In the genomic region with DNA sequence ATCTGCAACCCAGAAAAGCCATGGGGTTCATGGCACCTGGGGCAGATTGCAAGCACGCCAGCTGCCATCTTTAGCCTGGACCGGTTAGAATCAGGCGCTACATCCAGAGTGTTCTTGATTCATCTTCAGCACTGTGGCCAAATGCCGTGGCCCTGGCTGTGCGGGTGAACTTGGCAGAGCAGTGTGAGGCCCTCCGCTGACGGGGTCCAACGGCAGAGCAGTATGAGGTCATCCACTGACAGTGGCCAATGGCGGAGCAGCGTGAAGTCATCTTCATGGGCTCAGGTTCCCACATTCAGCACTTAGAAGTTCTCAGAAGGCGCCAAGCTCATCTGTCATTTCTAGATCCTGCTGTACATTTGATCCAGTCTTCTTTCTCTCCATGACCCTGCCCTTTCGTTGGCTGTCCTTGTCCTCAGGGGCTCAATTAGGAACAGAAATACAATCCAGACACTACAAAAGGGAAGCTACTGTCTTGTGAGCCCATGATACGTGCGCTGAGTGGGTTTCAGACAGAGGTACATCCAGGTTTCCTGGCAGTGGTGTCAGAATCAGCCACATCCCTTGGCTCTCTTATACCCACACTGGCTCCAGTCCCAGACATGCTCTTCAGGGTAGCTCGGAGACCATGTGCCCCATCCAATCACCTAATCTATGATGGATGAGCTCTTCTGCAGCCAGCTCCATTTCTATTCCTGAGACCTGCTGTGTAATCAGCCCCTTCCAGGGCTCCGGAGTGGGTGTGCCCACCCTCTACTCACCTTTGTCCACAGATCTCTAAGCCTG, we compare ENCODE assay signal across 17 mouse cellular contexts. TPM values are rescaled to one million over a fixed set of nuclear protein-coding genes. Genes with fewer than 3 reads are reported as not detected.
DNase-seq lines count a peak whose midpoint lies in the region; ATAC-seq and TF ChIP-seq lines count a peak whose summit lies in the region.
"Had no signal": no experiment of that assay in that cellular context is flagged by ENCODE, and none has a peak within 500 bp of the region (broad histone marks: within the 10 kb centered on the region; RNA-seq: fewer than 3 reads in every experiment).

No protein-coding gene starts in this region.

- 71% methylated on average over 16 of the region's 16 CpGs for WGBS in hindbrain, postnatal 0 days
- 79% methylated on average over 16 of the region's 16 CpGs for WGBS in hindbrain, embryonic 14.5 days

- H3K27me3 ChIP-seq in hindbrain, postnatal 0 days (ENCODE audit: insufficient read depth, low read length): no peaks in the 10 kb centered on the region
- no peaks in the 10 kb centered on the region for H3K27me3 ChIP-seq in hindbrain, embryonic 14.5 days (ENCODE audit: control insufficient read depth, insufficient read depth, low read length)
- H3K27me3 ChIP-seq: embryonic facial prominence, embryonic 12.5 days; forebrain, embryonic 15.5 days; hindbrain, embryonic 15.5 days; Patski had no signal

- no peak overlapping the region for H3K4me2 ChIP-seq in hindbrain, postnatal 0 days (ENCODE audit: low read depth, low read length)
- H3K4me2 ChIP-seq in hindbrain, embryonic 14.5 days (replicated peaks): no peak overlapping the region
- H3K4me2 ChIP-seq: embryonic facial prominence, embryonic 12.5 days; forebrain, embryonic 15.5 days; hindbrain, embryonic 15.5 days had no signal

- no peaks in the 10 kb centered on the region for H3K4me1 ChIP-seq in hindbrain, postnatal 0 days (ENCODE audit: insufficient read depth, low read length)
- no peaks in the 10 kb centered on the region for H3K4me1 ChIP-seq in hindbrain, embryonic 14.5 days (replicated peaks; ENCODE audit: control insufficient read depth, insufficient read depth, low read length)
- H3K4me1 ChIP-seq: forebrain, embryonic 15.5 days; hindbrain, embryonic 15.5 days had no signal

- TF ChIP-seq CTCF in hindbrain, postnatal 0 days (IDR thresholded peaks at IDR 0.05; ENCODE audit: low read depth): no peak

- no peak overlapping the region for H3K27ac ChIP-seq in hindbrain, postnatal 0 days
- H3K27ac ChIP-seq in hindbrain, embryonic 14.5 days: no peak overlapping the region
- H3K27ac ChIP-seq: embryonic facial prominence, embryonic 12.5 days; forebrain, embryonic 15.5 days; hindbrain, embryonic 15.5 days had no signal

- H3K9ac ChIP-seq in hindbrain, postnatal 0 days (replicated peaks; ENCODE audit: low read length): no peak overlapping the region
- H3K9ac ChIP-seq in hindbrain, embryonic 14.5 days: no peak overlapping the region
- H3K9ac ChIP-seq: embryonic facial prominence, embryonic 12.5 days; forebrain, embryonic 15.5 days; hindbrain, embryonic 15.5 days had no signal

- DNase-seq in gastrocnemius, adult 18-20 months (ENCODE audit: low spot score): peak; percentile 68
- DNase-seq in gastrocnemius, postnatal 10 days: no peak
- DNase-seq in hindbrain, postnatal 0 days (ENCODE audit: low spot score): peak; percentile 45
- DNase-seq in hindbrain, embryonic 14.5 days (ENCODE audit: low spot score): no peak
- peak; percentile 38 to 45 for DNase-seq in gastrocnemius, adult 8-10 months (ENCODE audit: low spot score in 2 of 2)
- peak; percentile 78 for DNase-seq in gastrocnemius, postnatal 25 days
- DNase-seq in urinary bladder, adult 2 months (ENCODE audit: low spot score): no peak
- DNase-seq: adrenal gland, postnatal 14 days; cerebellum, adult 11-12 months; cerebellum, adult 9-10 months; heart, adult 11 months; kidney, adult 11 months had no signal

- no peaks in the 10 kb centered on the region for H3K9me3 ChIP-seq in hindbrain, postnatal 0 days (ENCODE audit: low read length)
- H3K9me3 ChIP-seq in hindbrain, embryonic 14.5 days (ENCODE audit: control insufficient read depth, low read length): no peaks in the 10 kb centered on the region
- H3K9me3 ChIP-seq: embryonic facial prominence, embryonic 12.5 days; forebrain, embryonic 15.5 days; hindbrain, embryonic 15.5 days had no signal

- no peak for ATAC-seq in hindbrain, postnatal 0 days
- no peak for ATAC-seq in hindbrain, embryonic 14.5 days (ENCODE audit: low FRiP score)
- ATAC-seq: activated CD4-positive, CD25-positive, alpha-beta regulatory T cell, adult 4 months; forebrain, embryonic 15.5 days; Patski had no signal

- no peaks in the 10 kb centered on the region for H3K36me3 ChIP-seq in hindbrain, postnatal 0 days (ENCODE audit: insufficient read depth, low read length)
- no peaks in the 10 kb centered on the region for H3K36me3 ChIP-seq in hindbrain, embryonic 14.5 days (replicated peaks; ENCODE audit: control insufficient read depth, insufficient read depth)
- H3K36me3 ChIP-seq: embryonic facial prominence, embryonic 12.5 days; forebrain, embryonic 15.5 days; hindbrain, embryonic 15.5 days had no signal

- no peak overlapping the region for H3K4me3 ChIP-seq in hindbrain, postnatal 0 days (ENCODE audit: low read length)
- no peak overlapping the region for H3K4me3 ChIP-seq in hindbrain, embryonic 14.5 days (replicated peaks; ENCODE audit: low read length)
- H3K4me3 ChIP-seq: embryonic facial prominence, embryonic 12.5 days; forebrain, embryonic 15.5 days; hindbrain, embryonic 15.5 days had no signal

RNA-seq across cellular contexts. Expression of a gene that starts 41.5 kb away (rescaled TPM):
- 1 to 10 TPM; 6.6 to 7.5 TPM for total RNA-seq in gastrocnemius, adult 18-20 months (2021)
- total RNA-seq in gastrocnemius, postnatal 10 days (2021): 10 to 100 TPM; 10.6 to 12.8 TPM
- total RNA-seq in hindbrain, postnatal 0 days (2014; rRNA removed): 28.0 and 37.6 TPM in 2 replicates
- 1.5 and 2.0 TPM in 2 replicates for polyA plus RNA-seq in hindbrain, postnatal 0 days (2015; fragmentation: Nextera tagmentation; extraction: Ambion mirVana)
- 1.8 and 2.0 TPM in 2 replicates for polyA plus RNA-seq in hindbrain, embryonic 14.5 days (2014; fragmentation: Nextera tagmentation; extraction: Ambion mirVana)
- total RNA-seq in gastrocnemius, adult 8-10 months (2022): 1 to 10 TPM; 4.7 to 9.2 (median 6.3) TPM
- total RNA-seq in gastrocnemius, postnatal 25 days (2021): 1 to 10 TPM; 8.5 to 8.8 TPM
- 13.2 and 16.2 TPM in 2 replicates for polyA plus RNA-seq in urinary bladder, adult 2 months (2012; rRNA removed)

Comparison
In these comparisons a context has a peak if more than half of its experiments do, and no peak if none do; other contexts are left out.
1. DNase-seq: peak in gastrocnemius, adult 18-20 months (single experiment), hindbrain, postnatal 0 days (single experiment), gastrocnemius, adult 8-10 months (2 of 2) and gastrocnemius, postnatal 25 days (single experiment); none in gastrocnemius, postnatal 10 days (single experiment), hindbrain, embryonic 14.5 days (single experiment) and urinary bladder, adult 2 months (single experiment).